Mouse (Mus musculus) cortical plate, adult 2 months (tissue): ENCODE measurements around the gene Gm9837.

Experiments used
- CTCF ChIP-seq: fragments of 200-500 bp; IDR thresholded peaks from 2 replicates; pipeline ENCODE4 v1.5.1; 2011; ENCODE audit warnings: mild to moderate bottlenecking, control low read depth, low read length; ENCODE audit not compliant: insufficient read depth; ENCODE audit errors: extremely low read depth
- POLR2A ChIP-seq: fragments of 200-500 bp; IDR thresholded peaks from 2 replicates; pipeline ENCODE4 v1.6.1; 2011; ENCODE audit warnings: mild to moderate bottlenecking, low read length, control low read depth; ENCODE audit not compliant: insufficient read depth; ENCODE audit errors: extremely low read depth

DNA sequence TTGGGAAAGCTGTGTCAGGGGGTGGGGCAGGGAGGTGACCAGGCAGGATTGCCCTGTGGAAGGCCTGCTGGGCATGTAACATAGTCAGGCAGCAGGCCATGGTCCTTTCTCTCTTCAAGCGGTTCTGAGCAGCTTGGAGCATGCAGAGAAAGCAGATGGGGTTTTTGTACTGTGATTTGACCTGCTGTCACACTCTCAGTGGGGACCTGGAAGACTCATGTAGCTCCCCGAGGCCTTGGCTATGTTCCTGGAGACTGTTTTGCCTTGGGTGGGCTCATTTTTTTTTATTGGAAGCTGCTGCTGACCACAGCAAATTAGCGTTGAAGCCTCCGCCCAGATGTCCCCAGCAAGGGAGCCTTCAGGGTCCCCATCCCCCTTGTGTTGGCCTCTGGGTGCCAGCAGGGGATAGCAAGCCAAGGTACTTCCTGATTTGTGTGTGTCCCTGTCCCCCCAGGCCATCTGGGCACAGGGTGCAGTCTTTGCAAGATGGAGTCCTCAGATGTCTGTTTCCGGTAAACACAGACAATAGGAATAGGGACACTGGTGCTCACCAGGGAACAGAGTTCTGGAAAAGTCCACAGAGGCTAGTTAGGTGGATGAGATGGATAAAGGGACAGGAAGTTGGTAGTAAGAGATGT lies 34.9 kb upstream of the Gm9837 start:
- no peak for TF ChIP-seq CTCF
- no peak for TF ChIP-seq POLR2A
